Mouse (Mus musculus): ENCODE results near the gene Tmem176b. TPM values are rescaled to one million over a fixed set of nuclear protein-coding genes. Genes with fewer than 3 reads are reported as not detected.

The Tmem176b gene
- 13.0 TPM for polyA plus RNA-seq (2017; shearing (Covaris generic))

GRCm38 (mm10) chr6:48840973-48841625 lies at the start of gene Tmem176b:
Tmem176b (minus strand) TSS chr6:48841496.

GRCm38 (mm10) chr6:48872596-48872995 lies 31.3 kb upstream of the Tmem176b start, which contains the start of gene Aoc1:
Aoc1 (plus strand) TSS chr6:48872896.

GRCm38 (mm10) chr6:48840371-48840969 lies 826 bp downstream of the Tmem176b start, which contains the start of gene Tmem176a:
Tmem176a (plus strand) TSS chr6:48840919.

Other genes with a start within 250 kb of the Tmem176b start
- gene Repin1, start 247.6 kb downstream of the Tmem176b start, polyA plus RNA-seq (2017; shearing (Covaris generic)): 5.3 TPM
- gene Gm44965, start 247.6 kb downstream of the Tmem176b start, polyA plus RNA-seq (2017; shearing (Covaris generic)): 1.6 TPM
- 3.4 TPM for gene Zfp775, start 239.4 kb downstream of the Tmem176b start, polyA plus RNA-seq (2017; shearing (Covaris generic))
- 3.6 TPM for gene AI854703, start 214.7 kb downstream of the Tmem176b start, polyA plus RNA-seq (2017; shearing (Covaris generic))
- gene Gimap8, start 194.3 kb downstream of the Tmem176b start, polyA plus RNA-seq (2017; shearing (Covaris generic)): 210 TPM
- gene Gimap9, start 165.4 kb downstream of the Tmem176b start, polyA plus RNA-seq (2017; shearing (Covaris generic)): 321 TPM
- gene Gimap4, start 156.9 kb downstream of the Tmem176b start, polyA plus RNA-seq (2017; shearing (Covaris generic)): 1,867 TPM
- 1,010 TPM for gene Gimap6, start 133.3 kb downstream of the Tmem176b start, polyA plus RNA-seq (2017; shearing (Covaris generic))
- gene Gm28053, start 122.9 kb downstream of the Tmem176b start, polyA plus RNA-seq (2017; shearing (Covaris generic)): 32.1 TPM
- gene Gimap7, start 122.9 kb downstream of the Tmem176b start, polyA plus RNA-seq (2017; shearing (Covaris generic)): 594 TPM
- 290 TPM for gene Gimap1, start 102.4 kb downstream of the Tmem176b start, polyA plus RNA-seq (2017; shearing (Covaris generic))
- gene Gimap5, start 95.3 kb downstream of the Tmem176b start, polyA plus RNA-seq (2017; shearing (Covaris generic)): 244 TPM
- 2,373 TPM for gene Gimap3, start 70.6 kb downstream of the Tmem176b start, polyA plus RNA-seq (2017; shearing (Covaris generic))
- 6.7 TPM for gene Tmem176a, start 577 bp downstream of the Tmem176b start, polyA plus RNA-seq (2017; shearing (Covaris generic))
- gene Aoc1, start 31.4 kb upstream of the Tmem176b start, polyA plus RNA-seq (2017; shearing (Covaris generic)): not detected
- gene 1600015I10Rik, start 88.4 kb upstream of the Tmem176b start, polyA plus RNA-seq (2017; shearing (Covaris generic)): not detected
- gene Doxl2, start 133.5 kb upstream of the Tmem176b start, polyA plus RNA-seq (2017; shearing (Covaris generic)): not detected
- not detected for gene Svs1, start 145.4 kb upstream of the Tmem176b start, polyA plus RNA-seq (2017; shearing (Covaris generic))
- gene Gpnmb, start 195.1 kb upstream of the Tmem176b start, polyA plus RNA-seq (2017; shearing (Covaris generic)): 0.79 TPM
- gene Malsu1, start 232.3 kb upstream of the Tmem176b start, polyA plus RNA-seq (2017; shearing (Covaris generic)): 23.8 TPM